Mouse (Mus musculus): ENCODE data around the gene Frem2. TPM values are rescaled to one million over a fixed set of nuclear protein-coding genes. Genes with fewer than 3 reads are reported as not detected.
A peak's percentile ranks its signal among the peaks of the same experiment; 100 is the strongest.

Gene Frem2
- polyA plus RNA-seq, 1 experiment from 2014 or later: 5.5 TPM

GRCm38 (mm10) chr3:53465330-53465729 is 191.8 kb downstream of the Frem2 start:
- H3K27ac ChIP-seq (replicated peaks in 1 of 2; ENCODE audit: control insufficient read depth in 1 of 2, insufficient read depth in 1 of 2, low read depth in 2 of 2, low read length in 2 of 2): no peak overlapping the region
- peak overlapping the region in 1 of 2 experiments; percentile 80; a peak in 2 of 4 replicates for H3K4me3 ChIP-seq (ENCODE audit: control insufficient read depth in 1 of 2, insufficient read depth in 1 of 2, low read depth in 1 of 2, low read length in 2 of 2)
- H3K4me2 ChIP-seq (ENCODE audit: low read length): peak overlapping the region; percentile 95
- H3K9ac ChIP-seq (ENCODE audit: low read length): peak overlapping the region; percentile 60; the same call in 1 of the 2 replicates
- no peaks in the 10 kb centered on the region for H3K9me3 ChIP-seq (ENCODE audit: control insufficient read depth, low read length)
- ATAC-seq (ENCODE audit: insufficient number of reproducible peaks, insufficient read depth, low FRiP score, low read depth): no peak
- 29% methylated on average over 6 of the region's 6 CpGs for WGBS
- peaks cover 2 to 35% of the 10 kb centered on the region in 2 experiments for H3K4me1 ChIP-seq (ENCODE audit: control insufficient read depth in 2 of 2, insufficient read depth in 2 of 2, low read length in 2 of 2)
- H3K36me3 ChIP-seq (ENCODE audit: control insufficient read depth, insufficient read depth, low read length): peaks cover 30% of the 10 kb centered on the region
- no peaks in the 10 kb centered on the region for H3K27me3 ChIP-seq (ENCODE audit: control insufficient read depth, insufficient read depth, low read length)

- peak overlapping the region in 1 of 2 experiments; percentile 76; a peak in 3 of 4 replicates for H3K27ac ChIP-seq (replicated peaks in 1 of 2; ENCODE audit: control insufficient read depth in 1 of 2, insufficient read depth in 1 of 2, low read depth in 2 of 2, low read length in 2 of 2)
- under 1% methylated on average over 20 of the region's 20 CpGs for WGBS
- peaks cover 2 to 35% of the 10 kb centered on the region in 2 experiments for H3K4me1 ChIP-seq (ENCODE audit: control insufficient read depth in 2 of 2, insufficient read depth in 2 of 2, low read length in 2 of 2)
- no peaks in the 10 kb centered on the region for H3K9me3 ChIP-seq (ENCODE audit: control insufficient read depth, low read length)
- H3K4me3 ChIP-seq (ENCODE audit: control insufficient read depth in 1 of 2, insufficient read depth in 1 of 2, low read depth in 1 of 2, low read length in 2 of 2): peak overlapping the region; percentile 80 to 100
- H3K36me3 ChIP-seq (ENCODE audit: control insufficient read depth, insufficient read depth, low read length): peaks cover 30% of the 10 kb centered on the region
- H3K4me2 ChIP-seq (ENCODE audit: low read length): peak overlapping the region; percentile 95
- peak overlapping the region; percentile 86 for H3K9ac ChIP-seq (ENCODE audit: low read length)
- H3K27me3 ChIP-seq (ENCODE audit: control insufficient read depth, insufficient read depth, low read length): no peaks in the 10 kb centered on the region
- no peak for ATAC-seq (ENCODE audit: insufficient number of reproducible peaks, insufficient read depth, low FRiP score, low read depth)
Observed at GRCm38 (mm10) chr3:53464146-53464698, 192.9 kb downstream of the Frem2 start.

Other genes with a start within 250 kb of the Frem2 start
- gene Nhlrc3, start 194.0 kb downstream of the Frem2 start, polyA plus RNA-seq (2014; fragmentation: Nextera tagmentation; extraction: Ambion mirVana): 7.0 and 7.7 TPM in 2 replicates
- 11.4 and 13.3 TPM in 2 replicates for gene Proser1, start 193.7 kb downstream of the Frem2 start, polyA plus RNA-seq (2014; fragmentation: Nextera tagmentation; extraction: Ambion mirVana)
- gene Stoml3, start 168.7 kb downstream of the Frem2 start, polyA plus RNA-seq (2014; fragmentation: Nextera tagmentation; extraction: Ambion mirVana): 0.11 TPM in 1 of 2 replicates, not detected in the other
- not detected in 2 replicates for gene Gm10985, start 187.7 kb upstream of the Frem2 start, polyA plus RNA-seq (2014; fragmentation: Nextera tagmentation; extraction: Ambion mirVana)
- gene Ufm1, start 206.5 kb upstream of the Frem2 start, polyA plus RNA-seq (2014; fragmentation: Nextera tagmentation; extraction: Ambion mirVana): 61.6 and 65.7 TPM in 2 replicates